Mouse (Mus musculus) cerebellum, adult 11 months (tissue): Measurements from ENCODE around the gene Stag1.
A peak's percentile ranks its signal among the peaks of the same experiment; 100 is the strongest.

ENCODE experiments used
- DNase-seq: peaks from one replicate; pipeline ENCODE4 v3.0.0; 2022

Gene Stag1

DNA sequence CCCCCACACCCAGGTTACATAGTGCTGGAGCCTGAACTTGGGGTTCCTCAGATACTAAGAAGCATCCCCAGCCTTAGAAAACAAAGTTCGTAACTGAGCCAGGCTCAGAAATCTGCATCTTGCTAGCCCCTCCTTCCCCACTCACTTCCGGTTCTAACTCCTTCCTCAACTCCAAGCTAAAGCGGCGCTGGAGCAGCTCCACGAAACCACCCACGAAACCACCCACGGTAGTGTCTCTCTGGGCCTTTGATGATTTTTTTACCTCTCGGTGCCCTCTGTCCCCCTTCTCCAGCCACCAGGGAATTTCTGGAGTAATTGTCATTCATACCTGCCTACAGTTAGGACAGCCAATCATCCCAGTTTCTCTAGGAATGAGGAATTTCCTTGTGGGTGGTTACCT, at the start of gene Stag1:
Gene Stag1, plus strand, starts transcription at position 253 of the 400 bp plus-strand sequence.
- no peak for DNase-seq

DNA sequence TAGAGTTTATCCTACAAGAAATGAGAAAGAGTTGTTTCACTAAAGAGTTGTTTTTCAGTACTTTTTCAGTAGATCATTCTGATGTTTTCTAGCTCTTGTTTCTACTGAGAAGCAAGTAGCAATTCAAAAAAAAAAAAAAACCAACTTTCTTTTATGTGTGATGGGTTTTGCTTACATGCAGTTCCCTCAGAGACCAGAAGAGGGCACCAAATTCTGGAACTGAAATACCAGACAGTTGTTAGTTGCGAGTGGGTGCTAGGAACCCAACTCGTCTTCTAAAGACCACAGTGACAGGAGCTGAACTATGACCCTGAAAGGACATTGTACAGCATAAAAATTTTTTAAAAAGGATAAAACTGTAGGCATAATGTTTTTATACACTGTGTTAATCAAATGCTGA, 49.3 kb upstream of the Stag1 start:
- no peak for DNase-seq

GRCm38 (mm10) chr9:100555686-100556085, 41.9 kb upstream of the Stag1 start:
- no peak for DNase-seq

GRCm38 (mm10) chr9:100558023-100558573, 39.5 kb upstream of the Stag1 start:
- DNase-seq, result no peak

DNA sequence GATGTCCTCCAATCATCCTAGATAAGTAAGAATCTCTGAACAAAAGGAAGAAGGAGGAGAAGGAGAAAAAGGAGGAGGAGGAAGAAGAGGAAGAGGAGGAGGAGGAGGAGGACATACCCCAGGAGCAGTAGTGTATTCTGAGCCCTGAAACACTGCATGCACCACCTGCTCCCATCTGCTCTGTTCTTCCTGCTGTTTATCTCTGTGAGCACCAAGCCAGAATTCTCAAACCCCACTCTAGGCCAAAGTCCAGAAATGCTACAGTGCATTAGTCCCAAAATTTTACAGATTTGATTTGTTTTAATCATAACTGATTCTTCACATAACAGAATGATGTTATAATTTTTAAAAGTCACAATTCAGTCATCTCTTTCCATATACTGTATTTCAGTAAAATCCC, 38.6 kb upstream of the Stag1 start:
- DNase-seq, result peak; percentile 53

DNA sequence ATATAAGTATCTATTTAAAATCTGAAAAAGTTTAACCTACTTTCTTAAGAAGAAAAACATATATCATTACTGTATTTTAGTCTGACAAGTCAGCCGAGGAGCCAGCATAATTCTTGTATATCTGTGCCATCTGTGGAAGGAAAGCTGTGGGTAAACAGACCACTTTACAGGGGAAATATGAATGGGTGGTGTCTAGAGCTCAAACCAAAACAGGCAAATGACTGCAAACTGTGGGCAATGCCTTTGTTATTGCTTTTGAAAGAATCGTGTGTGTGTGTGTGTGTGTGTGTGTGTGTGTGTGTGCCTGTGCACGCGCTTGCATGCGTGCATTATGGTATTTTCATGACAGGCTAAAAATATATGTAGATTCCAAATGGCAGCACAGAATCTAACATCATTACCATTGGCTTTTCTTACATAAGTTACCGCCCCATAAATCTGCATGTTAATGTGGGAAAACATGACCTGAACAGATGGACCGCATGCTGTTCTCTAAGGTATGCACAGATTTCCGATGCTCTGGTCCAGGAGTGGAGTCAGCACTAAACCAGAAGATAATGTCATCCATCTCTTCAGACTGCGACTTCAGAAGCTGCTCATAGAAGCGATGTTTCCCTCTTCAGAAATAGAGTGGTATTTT, 37.2 kb upstream of the Stag1 start:
- peak; percentile 53 for DNase-seq

DNA sequence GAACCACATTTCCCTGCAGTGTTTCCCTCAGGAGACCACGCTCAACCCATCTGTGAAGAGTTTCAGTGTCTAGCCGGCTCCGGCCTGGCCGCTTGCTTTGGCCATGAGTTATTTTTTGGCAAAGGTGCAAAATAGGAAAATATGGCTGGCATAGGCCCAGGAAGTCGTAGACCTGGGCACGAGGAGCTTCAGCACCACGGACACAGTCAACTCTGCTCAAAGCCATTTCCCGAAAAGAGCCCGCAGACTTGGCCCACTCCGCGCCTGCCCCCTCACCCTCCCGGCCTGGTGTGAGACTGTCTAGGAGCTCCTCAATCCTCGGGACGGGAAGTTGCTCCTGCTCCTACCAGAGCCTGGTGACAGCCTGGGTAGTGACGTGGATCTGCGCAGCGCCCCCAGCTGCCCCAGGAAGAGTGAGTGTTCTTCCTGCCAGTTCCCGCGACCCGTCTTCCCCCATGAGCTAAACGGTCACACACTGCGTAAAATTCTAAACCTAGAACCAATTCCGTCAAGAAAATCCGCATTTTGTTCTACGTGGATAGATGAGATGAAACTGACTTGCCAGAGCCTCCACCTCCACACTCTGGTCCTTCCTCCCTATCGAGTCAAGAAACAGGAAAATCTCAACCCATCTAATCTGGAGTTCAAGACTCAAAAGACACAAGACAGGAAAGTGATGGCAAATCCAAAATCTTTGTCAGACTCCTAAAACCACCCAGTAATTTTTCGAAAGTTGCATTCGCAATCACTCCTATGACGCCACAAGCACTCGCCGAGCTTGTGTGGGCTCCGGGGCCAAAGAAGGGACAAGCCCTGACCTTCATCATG, 27.6 kb upstream of the Stag1 start:
- DNase-seq, result peak; percentile 83

- DNase-seq, result peak; percentile 65
Measured at GRCm38 (mm10) chr9:100570626-100571233, 26.9 kb upstream of the Stag1 start, which contains the start of gene Slc35g2. Gene Slc35g2 (minus strand): TSS chr9:100571090.

- no peak for DNase-seq
Measured at GRCm38 (mm10) chr9:100571511-100571910, 26.1 kb upstream of the Stag1 start.

DNA sequence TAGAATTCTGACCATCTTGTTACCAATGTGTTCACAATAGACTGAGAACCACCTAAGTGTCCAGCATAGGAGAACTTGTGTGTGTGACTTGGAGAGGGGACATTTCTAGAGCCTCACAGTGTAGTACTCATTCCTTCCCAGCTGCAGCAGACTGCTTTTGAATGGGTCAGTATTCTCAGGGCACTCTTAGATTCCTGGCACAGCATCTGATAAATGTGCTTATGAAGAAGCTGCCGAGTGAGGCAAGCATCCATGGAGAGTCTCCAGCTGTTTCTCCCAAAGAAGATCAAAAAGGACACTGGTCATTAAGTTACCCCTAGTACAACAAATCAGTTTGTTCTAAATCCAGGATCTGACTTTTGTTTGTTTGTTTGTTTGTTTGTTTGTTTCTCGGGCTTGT, 24.3 kb upstream of the Stag1 start:
- DNase-seq, result no peak

GRCm38 (mm10) chr9:100573942-100574341, 23.7 kb upstream of the Stag1 start:
- no peak for DNase-seq

- DNase-seq, result no peak
Measured at GRCm38 (mm10) chr9:100580196-100580740, 17.3 kb upstream of the Stag1 start.

GRCm38 (mm10) chr9:100581543-100582492, 15.8 kb upstream of the Stag1 start:
- DNase-seq, result peak; percentile 70

- DNase-seq, result no peak
Measured at GRCm38 (mm10) chr9:100582883-100583575, 14.6 kb upstream of the Stag1 start.

GRCm38 (mm10) chr9:100584031-100584430, 13.6 kb upstream of the Stag1 start:
- no peak for DNase-seq

DNA sequence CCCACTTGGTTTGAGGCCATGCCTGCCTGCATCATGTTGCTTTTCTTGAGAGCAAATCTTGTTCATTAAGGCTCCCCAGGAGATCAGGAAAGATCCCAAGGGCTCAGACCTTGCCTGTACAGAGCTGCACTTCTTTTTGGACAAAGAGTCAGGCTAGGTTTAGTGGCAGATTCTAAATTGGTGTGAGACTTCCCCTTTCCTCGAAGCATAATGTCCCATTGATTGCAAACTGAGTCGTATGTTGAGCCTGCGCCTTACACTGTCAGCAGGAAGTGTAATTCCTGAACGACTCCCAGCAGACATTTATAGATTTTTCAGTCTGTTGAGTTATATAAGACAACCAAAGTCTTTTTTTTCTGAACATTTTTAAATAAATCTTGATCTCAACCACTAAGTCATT, 7.1 kb upstream of the Stag1 start:
- no peak for DNase-seq

- DNase-seq, result no peak
Measured at GRCm38 (mm10) chr9:100596317-100596716, 1.3 kb upstream of the Stag1 start.

DNA sequence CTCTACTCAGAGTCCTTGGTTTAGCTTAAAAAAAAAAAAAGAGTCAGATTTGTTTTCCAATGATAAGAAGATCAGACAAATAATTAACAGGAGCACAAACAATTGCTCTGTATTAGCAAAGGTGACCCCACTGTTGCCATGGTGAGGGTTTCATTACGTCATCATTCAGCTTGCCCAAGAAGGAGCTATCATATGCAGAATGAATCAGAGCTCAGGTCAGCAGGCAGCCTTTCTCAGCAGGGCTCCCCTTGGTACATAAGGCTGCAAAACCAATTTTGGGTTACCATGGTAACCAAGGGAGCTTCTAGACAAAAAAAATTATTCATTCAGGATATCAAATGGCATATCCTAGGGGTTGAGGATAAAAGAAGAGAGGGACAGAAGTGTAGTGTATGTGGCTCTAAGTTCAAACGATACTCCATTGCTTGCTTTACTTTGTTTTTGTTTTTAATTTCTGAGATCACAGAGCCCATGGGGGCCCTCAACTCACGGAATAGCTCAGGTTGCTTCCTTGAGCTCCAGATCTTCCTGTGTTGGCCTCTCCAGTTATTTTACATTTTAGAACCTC, 2.2 kb downstream of the Stag1 start:
- DNase-seq, result no peak

DNA sequence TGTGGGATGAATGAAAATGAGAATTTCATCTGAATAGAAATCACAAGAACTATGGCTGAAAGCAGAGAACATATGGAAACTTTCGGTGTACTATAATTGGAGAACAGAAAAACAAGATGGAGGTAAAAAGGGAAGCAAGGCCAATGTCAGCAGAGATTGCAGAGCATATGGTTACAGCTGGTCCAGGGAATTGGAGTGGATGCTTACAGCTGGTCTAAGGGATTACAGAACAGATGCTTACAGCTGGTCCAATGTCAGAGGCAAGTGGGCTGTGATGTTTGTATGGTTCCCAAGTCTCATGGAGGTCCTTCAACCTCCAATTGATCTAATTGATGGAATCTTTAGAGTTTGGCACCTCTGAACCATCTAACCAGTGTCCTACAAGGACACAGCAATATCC, 4.5 kb downstream of the Stag1 start:
- no peak for DNase-seq

DNA sequence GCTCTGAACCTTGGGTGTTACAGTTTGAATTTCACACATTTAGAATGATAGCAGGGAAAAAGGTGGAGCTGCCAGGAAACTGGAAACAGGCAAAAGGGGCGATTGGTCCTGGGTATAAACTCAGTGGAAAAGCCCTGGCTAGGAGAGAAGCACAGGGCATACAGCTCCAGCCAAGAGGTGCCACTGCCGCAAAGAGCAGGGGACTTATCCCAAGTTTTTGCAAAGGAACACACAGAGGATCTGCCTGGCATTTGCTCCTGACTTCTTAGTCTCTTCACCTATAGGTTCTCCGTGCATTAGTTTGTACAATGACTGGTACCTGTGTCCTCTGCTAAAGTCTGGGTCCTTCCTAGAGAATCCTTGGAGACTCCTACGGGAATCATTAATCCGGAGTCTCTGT, 5.6 kb downstream of the Stag1 start:
- no peak for DNase-seq

DNA sequence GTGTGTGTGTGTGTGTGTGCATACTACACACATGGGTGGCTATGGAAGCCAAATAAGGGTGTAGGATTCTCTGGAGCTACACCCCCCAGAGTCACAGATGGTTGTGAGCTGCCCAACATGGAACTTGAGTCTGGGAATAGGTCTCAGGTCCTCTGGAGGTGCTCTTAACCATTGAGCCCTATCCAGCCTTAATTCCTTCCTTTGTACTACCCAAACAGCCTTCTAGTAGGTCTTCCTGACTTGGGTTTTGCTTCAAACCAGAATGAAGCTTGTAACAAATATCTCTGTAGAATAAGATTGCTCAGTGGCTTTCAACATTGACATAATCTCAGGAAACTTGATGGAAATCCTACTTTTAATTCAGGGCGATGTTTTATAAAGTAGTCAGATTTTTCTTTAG, 7.9 kb downstream of the Stag1 start:
- DNase-seq, result no peak
